Mouse (Mus musculus) mesoderm, embryonic 11.5 days (tissue): ENCODE data around the gene Stx8.

Experiments
- DNase-seq: peaks from one replicate; pipeline ENCODE4 v3.0.0-alpha.2; 2012; ENCODE audit warnings: low read depth, low spot score

Stx8 gene

DNA sequence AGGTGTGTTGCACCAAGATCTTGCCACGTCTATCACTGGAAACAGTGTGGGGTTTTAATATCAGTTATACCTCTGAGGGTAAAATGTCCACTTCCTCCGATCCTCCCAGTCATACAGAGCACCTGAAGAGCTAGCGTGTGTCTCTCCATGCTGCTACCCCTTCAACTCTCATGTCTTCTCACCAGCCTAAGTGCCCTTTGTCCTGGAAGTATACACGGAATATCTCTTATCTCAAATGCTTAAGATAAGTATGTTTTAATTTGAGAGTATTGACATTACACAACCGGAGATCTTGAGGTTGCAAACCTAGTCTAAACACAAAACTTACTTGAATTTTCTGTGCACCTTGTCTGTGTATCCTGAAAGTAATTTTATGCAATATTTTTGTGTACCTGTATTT lies 68.4 kb downstream of the Stx8 start:
- DNase-seq = no peak

DNA sequence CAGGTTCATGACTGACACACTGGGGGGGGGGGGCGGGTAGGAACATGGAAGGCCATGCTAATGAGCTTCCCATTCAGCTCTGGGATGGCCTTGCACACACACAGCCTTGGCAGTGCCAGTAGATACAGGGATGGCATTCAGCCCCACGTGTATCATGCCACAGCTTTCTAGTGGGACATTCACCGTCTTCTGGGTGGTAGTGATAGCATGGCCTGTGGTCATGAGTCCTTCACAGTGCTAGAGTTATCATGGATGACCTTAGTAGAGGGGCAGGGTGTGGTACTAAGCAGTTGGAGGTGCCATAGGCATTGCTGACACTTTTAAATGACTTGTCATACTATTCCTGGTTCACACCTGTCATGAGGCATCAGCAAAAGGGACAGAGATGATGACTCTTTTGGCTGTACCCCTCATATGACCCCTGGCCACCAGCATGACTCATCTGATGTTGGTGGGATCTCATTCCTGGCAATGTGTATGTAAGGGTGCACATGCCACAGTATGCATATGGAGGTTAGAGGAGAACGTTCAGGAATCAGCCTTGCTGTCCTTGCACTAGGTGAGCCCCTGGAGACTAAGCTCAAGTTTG lies 69.4 kb downstream of the Stx8 start:
- DNase-seq = no peak

DNA sequence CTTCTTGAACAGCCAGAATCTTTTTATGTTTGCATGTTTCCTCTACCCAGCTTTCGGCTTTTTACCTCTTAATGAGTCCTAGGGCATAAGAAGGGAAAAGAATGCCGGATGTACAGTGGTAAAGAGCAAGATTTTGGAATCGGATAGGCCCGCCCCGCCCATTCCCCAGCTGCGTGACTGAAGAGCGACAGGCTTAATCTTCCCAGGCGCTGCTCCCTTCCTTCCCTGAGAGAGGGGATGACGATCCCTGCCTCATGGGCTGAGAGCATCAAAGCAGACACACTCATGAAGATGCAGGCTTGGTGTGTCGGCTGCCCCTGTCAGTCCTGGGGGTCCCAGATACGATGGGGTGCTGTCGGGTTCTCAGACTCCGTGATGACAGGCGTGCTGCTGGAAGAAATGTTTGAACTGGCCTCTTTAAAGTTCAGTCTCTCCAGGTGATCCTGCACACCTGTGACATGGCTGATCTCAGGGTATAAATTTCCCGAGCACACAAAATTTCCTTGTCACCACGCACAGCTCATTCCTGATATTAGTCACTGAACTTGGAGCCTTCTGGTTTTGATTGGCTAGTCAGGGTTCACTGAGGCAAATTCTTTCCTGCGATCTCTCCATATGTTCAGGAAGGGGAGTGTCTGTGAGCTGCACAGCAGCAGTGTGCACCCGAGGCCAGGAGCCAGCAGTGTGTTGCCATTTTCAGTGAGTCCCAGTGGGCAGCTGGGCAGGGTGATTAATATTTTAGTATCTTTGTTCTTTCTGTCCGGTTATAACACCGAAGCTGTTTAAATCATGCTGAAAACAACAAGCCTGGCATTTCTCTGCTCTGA lies 70.4 kb downstream of the Stx8 start:
- DNase-seq = no peak

DNA sequence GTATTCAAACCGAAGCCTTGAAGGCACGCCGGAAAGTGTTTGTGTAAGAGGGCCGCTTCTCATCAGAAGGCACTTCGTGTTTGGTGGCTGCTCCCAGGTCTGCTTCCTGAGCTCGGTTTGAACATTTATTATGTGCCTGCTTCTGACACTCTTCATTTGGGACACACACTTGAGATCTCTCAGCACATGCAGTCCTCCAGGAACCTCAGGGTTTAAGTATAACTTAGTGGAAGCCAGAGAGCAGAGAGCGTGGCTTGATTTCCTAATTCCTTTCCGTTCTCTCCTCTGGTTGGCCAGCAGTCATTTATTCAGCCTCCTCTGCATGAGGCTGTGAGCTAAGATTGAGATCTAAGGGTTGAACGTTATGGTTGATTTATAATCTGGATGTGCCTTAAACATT lies 71.1 kb downstream of the Stx8 start:
- DNase-seq = no peak

DNA sequence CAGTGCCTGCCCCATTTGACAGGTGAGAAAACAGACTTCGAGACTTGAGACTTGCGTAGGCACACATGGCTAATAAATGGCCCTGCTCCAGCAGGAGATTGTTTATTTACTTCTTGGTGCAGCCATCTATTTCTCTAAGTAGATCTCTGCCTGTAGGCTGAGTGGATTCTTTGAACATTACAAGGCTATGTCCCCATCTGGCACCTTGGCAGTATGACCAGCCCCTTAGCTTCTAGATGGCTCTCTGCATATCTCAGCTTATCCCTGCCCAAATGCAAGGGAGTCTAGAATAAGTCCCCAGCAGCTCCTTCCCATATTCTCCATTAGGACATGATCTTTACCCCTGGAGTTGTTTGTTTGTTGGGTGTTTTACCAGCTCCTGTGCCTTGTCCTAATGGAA lies 72.1 kb downstream of the Stx8 start:
- no peak for DNase-seq

DNA sequence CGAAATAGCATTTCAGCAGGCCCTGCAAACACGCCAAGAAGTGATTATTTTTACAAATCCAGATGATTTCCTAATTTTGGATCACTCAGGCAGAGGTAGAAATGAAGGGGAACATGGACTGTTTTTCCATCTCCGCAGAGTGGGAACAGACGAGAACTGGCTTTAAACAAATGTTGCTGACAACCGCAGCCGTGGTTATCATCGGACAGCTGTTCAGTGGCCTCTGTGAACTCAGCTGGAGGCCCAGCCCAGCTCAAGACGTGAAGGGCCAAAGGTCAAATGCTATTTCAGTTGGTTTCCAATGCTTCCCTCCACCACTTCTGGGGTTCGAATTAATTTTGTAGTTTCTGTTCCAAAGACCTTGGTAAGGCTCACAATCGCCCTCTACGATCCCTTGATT lies 78.2 kb downstream of the Stx8 start:
- DNase-seq = peak; percentile 69

DNA sequence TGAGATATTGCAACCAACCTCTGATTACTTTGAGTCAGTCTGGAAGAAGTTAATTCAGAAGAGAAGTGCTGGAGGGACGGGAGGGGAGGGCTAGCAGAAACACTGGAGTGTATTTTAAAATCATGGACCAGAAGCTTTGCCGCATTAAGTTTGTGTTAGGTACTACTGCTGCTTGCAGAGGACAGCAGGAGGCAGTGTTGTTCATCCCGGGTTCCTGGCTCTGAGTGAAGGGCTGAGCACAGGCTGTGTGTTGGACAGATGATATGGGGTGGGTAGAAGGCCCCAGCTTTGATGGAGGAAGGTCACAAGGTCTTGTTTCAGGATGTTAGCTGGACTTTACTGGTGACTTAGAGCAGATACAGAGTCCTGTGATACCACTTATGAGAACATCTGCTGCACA lies 80.9 kb downstream of the Stx8 start:
- no peak for DNase-seq

DNA sequence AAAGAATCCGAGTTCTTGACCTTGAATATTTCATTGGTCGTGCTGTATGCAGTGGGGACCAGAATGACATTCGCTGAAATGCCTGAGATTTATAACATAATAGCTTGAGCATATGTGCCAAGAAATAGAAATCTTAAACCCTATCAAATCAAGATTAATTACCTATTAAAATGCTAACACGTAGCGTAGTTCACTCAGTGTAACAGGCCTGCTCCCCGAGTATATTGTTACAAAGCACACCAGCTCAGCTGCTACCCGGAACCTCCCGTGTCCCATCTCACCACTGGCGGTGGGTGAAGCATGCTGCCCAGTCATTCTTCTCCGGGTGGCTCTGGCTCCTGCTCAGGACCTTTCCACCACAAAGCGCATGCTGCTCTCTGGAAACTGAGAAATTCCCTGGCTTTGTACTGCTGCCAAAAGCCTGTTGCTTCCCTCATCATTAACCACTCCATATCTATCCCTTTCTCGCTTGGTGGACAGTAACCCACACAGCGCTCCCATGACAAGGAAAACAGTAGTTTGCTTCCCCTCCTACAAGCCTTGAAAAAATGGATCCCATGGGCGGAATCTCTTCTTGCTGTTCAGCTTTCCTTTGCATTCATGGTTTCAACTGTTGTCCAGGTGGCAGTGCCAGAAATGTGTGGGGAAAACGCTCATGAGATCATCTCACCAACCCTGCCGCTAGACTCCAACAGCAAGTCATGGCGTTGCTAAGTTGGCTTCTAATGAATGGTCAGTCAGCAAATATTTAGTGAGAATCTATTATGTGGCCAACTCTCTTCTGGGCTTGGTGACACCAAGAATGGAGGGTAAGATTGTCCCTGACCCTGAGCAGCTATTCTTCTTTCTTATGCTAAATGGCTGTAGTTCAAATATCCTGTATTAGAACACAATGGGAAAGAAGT lies 83.5 kb downstream of the Stx8 start:
- peak; percentile 57 for DNase-seq

DNA sequence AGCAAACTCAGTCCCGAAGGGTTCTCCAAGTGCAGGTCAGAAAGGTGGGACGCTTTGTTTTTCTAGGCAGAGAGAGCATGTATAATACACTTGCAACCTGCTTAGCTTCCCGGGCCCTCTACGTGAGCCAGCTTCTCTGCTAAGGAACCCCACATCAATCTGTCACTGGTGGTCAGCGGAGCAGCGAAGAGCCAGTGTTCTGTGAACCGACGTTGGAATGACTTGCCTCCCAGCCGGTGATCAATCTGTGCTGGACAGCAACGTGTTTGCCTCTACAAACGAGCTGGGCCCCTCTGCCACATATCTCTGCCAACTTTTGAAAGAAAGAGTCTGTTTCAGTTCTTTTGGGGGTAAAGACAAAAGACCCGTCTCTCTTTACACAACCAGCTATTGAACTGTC lies 84.7 kb downstream of the Stx8 start:
- peak; percentile 83 for DNase-seq

DNA sequence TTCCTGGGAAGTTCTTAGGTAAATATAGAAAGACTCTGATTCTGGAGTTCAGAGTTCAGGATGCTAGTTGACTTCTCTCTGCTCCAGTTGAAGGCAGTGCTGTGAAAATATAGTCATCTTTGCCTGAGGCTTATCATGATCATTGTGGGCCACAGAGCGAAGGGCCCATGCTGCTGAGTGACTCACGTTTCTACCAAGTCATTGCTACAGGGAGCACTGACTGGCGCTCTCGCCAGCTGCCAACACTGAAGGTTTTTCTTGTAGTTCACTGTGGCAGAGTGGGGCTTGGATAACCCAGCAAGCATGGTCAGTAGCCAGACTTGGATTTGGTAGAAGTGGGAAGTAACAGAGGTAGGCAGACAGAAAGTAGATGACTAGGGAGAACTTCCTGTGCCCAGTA lies 85.3 kb downstream of the Stx8 start:
- no peak for DNase-seq

DNA sequence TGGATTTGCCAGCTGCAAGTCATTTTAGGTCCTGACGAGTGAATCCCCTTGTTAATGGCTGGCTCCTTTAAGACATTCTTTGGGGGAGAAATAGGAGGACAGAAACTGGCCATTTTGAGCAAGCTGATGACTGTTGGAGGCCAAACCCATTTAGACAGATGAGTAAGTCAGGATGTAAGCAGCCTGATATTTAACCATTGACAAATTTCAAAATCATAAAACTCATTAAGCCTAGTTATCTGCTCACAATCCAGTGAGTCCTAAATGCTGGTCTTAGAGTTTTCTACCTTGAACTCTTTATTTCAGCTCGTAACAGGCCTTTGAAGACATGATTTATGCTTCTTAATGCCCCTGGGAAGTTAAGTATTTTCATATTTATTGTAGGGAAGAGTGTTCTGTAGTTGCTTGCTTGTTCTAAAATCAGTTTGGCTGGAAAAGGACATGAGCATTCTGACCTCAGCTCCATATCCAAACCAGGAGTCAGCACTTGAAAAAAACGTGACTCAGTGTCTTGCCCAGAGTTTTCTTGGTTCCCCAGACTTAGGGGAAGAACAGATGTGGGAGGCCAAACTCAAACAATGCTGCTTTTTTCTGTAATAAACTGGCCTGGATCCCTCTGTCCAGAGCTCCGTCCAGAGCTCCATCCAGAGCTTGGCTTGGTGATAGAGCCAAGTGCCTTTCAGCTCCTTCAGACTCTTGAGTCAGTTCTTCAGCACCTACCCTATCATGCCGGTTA lies 92.6 kb downstream of the Stx8 start:
- no peak for DNase-seq

DNA sequence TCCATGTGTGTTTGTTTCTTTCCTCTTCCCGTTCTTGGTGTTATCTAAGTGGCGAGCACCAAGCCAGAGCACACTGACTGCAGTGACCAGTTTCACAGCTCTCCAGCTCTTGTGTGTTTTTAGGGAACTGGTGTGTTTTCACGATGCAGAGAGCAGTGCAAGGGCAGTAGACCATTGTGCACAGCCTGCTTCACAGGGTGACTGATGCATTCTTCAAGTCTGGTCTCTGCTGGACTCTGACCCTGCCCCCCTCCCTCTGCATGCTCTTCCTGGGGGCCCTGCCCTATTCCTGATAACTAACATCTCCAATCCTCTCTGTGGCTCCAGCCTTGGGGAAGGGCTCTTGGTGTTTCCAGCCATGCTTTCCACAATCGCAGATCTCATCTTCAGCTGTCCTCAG lies 94.7 kb downstream of the Stx8 start:
- DNase-seq = no peak

DNA sequence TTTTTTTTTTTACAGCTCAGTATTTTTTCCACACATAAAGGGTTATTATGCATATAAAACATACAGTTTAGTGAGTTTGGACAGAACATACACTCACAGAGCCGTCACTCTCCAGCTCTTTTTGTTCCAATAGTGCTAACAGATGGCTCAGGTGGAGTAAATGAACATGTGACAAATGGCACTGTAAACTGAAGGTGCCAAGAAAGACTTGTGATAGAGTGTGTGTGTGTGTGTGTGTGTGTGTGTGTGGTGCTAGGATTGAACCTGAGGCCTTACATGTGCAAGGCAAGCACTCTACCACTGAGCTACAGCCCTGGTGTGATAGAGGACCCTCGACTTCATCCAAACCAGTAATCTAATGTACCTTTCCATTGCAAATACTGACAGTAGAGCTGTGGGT lies 96.1 kb downstream of the Stx8 start:
- no peak for DNase-seq

DNA sequence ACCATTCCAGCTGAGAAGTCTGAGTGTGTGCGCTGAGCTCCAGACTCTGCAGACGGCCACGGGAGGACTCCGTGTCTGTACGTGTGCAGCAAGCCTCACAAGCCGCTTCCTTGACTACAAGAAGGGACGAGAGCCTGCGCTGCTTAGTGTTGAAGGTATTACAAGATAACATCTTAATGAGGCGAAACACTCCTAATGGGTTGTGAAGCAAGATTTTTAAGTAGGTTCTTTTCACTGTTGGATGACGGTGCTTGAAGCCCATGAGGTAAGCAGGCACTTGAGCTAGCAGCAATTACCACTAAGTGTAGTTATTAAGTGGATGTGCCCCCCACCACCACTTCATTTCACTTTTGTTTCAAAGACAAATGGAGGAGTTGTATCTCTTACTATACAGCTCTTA lies 101.8 kb downstream of the Stx8 start:
- DNase-seq = no peak

DNA sequence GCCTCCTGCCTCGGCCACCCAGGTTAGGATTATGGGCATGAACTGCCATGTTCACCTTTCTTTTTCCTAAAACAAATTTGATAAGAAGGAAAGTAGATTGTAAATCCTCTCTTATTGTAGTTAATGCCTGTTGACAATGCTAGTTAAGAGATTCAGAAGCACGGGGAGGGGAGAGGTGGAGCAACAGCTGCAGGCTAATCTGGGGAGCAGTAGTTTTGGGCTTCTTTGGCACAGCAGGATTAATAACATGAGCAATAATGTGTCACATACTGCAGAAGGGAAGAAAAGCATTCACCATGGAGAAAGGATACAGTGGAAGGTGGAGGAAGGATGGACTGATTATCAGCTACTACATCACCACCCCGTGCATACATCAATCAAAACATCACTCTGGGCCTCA lies 104.1 kb downstream of the Stx8 start:
- no peak for DNase-seq

DNA sequence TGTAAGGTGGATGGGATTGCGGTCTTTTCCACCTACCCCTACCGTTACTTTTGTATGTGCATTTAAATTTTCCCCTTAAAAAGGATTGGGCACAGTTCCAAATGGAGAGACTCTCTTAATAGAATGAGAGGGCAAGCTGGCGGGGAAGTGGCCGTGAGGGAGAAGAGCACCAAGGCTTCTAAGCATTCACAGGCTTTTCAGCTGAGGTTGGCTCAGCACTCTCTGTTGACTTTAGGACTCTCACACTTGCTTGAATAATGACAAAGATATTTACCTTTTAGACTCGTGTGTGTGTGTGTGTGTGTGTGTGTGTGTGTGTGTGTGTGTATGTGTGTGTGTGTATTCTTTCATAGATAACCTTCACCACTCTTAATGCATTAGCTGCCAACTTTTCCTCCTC lies 105.8 kb downstream of the Stx8 start:
- DNase-seq = no peak

DNA sequence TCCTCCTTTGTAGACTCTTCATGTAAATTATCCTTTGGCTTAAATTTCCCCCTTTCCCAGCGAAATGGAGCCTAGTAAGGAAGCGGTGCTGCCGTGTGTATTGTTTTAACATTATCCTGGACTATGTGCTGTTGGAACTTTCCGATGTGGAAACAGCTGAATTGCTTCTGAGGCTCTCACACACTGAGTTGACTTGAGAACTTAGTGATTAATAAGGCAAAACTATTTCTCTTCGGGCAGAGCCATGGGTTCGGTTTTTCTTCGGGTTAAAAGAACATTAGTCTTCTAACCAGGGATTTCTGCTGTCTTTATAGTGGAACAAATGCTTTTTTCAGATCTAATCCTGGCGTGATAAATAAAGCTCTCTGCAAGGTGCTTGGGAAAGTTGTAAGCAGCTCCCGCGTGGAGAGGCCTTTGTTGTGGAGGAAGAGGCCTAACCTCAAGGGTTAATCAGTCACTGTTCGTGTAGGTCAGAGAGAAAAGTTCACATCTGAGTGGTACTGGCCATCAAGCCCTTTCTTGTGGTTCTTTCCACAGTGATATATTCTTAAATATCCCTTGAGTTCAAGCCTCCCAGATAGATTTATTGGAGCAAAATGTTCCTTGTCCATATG lies 106.7 kb downstream of the Stx8 start:
- no peak for DNase-seq

DNA sequence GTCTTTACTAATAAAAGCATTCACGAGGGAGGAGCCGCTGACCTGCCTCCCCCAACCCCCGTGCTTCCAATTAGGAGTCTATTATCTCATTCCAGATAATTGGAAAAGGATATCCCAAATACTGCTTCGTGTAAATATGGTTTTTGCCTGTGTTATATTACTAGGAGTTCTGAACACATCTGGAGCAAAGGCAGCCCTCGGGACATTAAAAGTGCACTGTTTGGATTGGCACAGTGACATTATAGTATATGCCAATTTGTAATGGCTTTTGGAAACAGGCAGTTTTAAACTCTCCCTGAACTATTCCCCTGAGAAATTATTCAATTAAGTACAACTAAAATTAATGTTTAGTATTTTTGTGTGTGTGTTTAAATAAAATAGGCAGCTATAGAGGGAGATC lies 108.7 kb downstream of the Stx8 start:
- DNase-seq = no peak

DNA sequence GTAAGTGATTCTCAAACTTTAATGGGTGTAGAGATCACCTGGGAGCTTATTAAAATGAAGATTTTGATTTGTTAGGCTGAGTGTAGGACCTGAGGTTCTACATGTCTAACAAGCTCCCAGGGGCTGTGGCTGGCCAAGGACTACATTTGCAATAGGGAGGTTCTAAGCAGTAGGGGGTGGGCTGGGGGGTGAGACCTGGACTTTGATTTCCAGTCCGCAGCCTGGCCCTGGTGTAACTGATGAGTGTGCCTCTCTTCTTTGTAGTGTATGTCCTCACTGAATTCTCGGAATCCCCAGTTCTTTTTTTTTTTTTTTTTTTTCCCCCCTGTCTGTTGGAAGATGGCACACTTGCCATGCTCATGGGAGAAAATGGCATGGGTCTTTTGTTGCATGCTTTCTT lies 109.3 kb downstream of the Stx8 start:
- DNase-seq = no peak

DNA sequence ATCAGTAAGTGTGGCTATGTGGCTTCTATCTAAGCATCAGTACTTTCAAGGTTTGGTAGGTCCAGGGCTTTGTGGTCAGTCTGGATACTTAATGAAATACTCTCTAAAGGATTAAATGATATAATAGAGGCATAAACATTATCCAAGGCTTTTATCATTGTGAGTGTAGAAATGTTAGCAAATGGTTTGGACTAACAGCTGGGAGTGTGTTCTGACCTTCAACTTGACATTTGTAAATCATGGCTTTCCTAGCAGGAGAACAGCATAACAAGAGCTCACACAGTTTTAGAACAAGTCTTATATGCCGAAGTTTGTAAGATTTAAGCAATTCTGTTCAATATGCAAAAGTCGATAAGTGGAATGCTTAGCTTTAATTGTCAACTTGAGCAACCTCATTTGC lies 113.8 kb downstream of the Stx8 start:
- no peak for DNase-seq

DNA sequence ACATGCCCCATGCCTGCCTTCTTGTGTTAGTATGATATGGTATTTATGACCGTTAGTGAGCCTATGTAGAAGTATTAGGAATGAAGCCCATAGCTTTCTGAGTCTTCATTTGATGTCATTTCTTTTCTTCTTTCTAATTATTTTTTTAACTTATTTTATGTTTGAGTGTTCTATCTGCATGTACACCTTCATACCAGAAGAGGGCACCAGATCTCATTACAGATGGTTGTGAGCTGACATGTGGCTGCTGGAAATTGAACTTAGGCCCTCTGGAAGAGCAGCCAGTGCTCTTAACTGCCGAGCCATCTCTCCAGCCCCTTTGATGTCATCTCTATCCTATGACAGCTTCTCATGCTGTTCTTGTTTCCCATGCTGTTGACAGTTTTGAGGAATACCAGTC lies 115.0 kb downstream of the Stx8 start:
- no peak for DNase-seq
